Mouse (Mus musculus): ENCODE measurements at regions not wholly inside any gene's neighbourhood (a gene's known extent, or its start where the extent isn't known, plus 50 kb on each side); places are given as distances from the start of the nearest gene placed in this dataset.

- Histone ChIP-seq H3K4me3 (ENCODE audit: insufficient read depth, low read depth, low read length) (no peak overlapping the region), H3K36me3 (ENCODE audit: control insufficient read depth, insufficient read depth, low read length) (no peaks in the 10 kb centered on the region), H3K4me1 (ENCODE audit: control insufficient read depth, insufficient read depth, low read length) (peaks cover 4% of the 10 kb centered on the region), H3K79me2 (ENCODE audit: control insufficient read depth, insufficient read depth, low read length) (no peaks in the 10 kb centered on the region), H3K27ac (replicated peaks; ENCODE audit: insufficient read depth, low read depth, low read length) (no peak overlapping the region), H3K9ac (ENCODE audit: low read depth, low read length) (no peak overlapping the region), H3K27me3 (ENCODE audit: control insufficient read depth, insufficient read depth, low read length) (no peaks in the 10 kb centered on the region)
- 97% methylated on average over 1 of the region's 1 CpGs for WGBS
- no peak for TF ChIP-seq POLR2A (IDR thresholded peaks at IDR 0.05; ENCODE audit: extremely low read depth, insufficient read depth, low read length)
- no peak for TF ChIP-seq CTCF (IDR thresholded peaks at IDR 0.05; ENCODE audit: low read depth, low read length)
- DNase-seq (ENCODE audit: extremely low read depth, low read depth, low spot score): no peak
Observed at GRCm38 (mm10) chr4:105945921-105946320, 156.3 kb downstream of the Gm12728 start.

GRCm38 (mm10) chr4:105948326-105948725, 158.7 kb downstream of the Gm12728 start:
- no peak for DNase-seq (ENCODE audit: extremely low read depth, low read depth, low spot score)
- no peak overlapping the region for H3K9ac ChIP-seq (ENCODE audit: low read depth, low read length)
- 86% methylated on average over 5 of the region's 5 CpGs for WGBS
- no peaks in the 10 kb centered on the region for H3K36me3 ChIP-seq (ENCODE audit: control insufficient read depth, insufficient read depth, low read length)
- H3K4me1 ChIP-seq (ENCODE audit: control insufficient read depth, insufficient read depth, low read length): peaks cover 3% of the 10 kb centered on the region
- H3K4me3 ChIP-seq (ENCODE audit: insufficient read depth, low read depth, low read length): no peak overlapping the region
- TF ChIP-seq CTCF (IDR thresholded peaks at IDR 0.05; ENCODE audit: low read depth, low read length) (no peak), POLR2A (IDR thresholded peaks at IDR 0.05; ENCODE audit: extremely low read depth, insufficient read depth, low read length) (no peak)
- H3K27ac ChIP-seq (replicated peaks; ENCODE audit: insufficient read depth, low read depth, low read length): no peak overlapping the region
- H3K79me2 ChIP-seq (ENCODE audit: control insufficient read depth, insufficient read depth, low read length): no peaks in the 10 kb centered on the region
- no peaks in the 10 kb centered on the region for H3K27me3 ChIP-seq (ENCODE audit: control insufficient read depth, insufficient read depth, low read length)

- H3K4me3 ChIP-seq (ENCODE audit: insufficient read depth, low read depth, low read length): no peak overlapping the region
- no peaks in the 10 kb centered on the region for H3K79me2 ChIP-seq (ENCODE audit: control insufficient read depth, insufficient read depth, low read length)
- no peak for DNase-seq (ENCODE audit: extremely low read depth, low read depth, low spot score)
- no peaks in the 10 kb centered on the region for H3K36me3 ChIP-seq (ENCODE audit: control insufficient read depth, insufficient read depth, low read length)
- no peak for TF ChIP-seq POLR2A (IDR thresholded peaks at IDR 0.05; ENCODE audit: extremely low read depth, insufficient read depth, low read length)
- no peak for TF ChIP-seq CTCF (IDR thresholded peaks at IDR 0.05; ENCODE audit: low read depth, low read length)
- no peak overlapping the region for H3K9ac ChIP-seq (ENCODE audit: low read depth, low read length)
- WGBS: 72% methylated on average over 3 of the region's 3 CpGs
- H3K4me1 ChIP-seq (ENCODE audit: control insufficient read depth, insufficient read depth, low read length): no peaks in the 10 kb centered on the region
- H3K27me3 ChIP-seq (ENCODE audit: control insufficient read depth, insufficient read depth, low read length): no peaks in the 10 kb centered on the region
- H3K27ac ChIP-seq (replicated peaks; ENCODE audit: insufficient read depth, low read depth, low read length): no peak overlapping the region
Observed at GRCm38 (mm10) chr4:105952406-105952805, 162.7 kb downstream of the Gm12728 start.

- Histone ChIP-seq H3K4me3 (ENCODE audit: insufficient read depth, low read depth, low read length) (no peak overlapping the region), H3K9ac (ENCODE audit: low read depth, low read length) (no peak overlapping the region), H3K27me3 (ENCODE audit: control insufficient read depth, insufficient read depth, low read length) (no peaks in the 10 kb centered on the region), H3K79me2 (ENCODE audit: control insufficient read depth, insufficient read depth, low read length) (no peaks in the 10 kb centered on the region), H3K36me3 (ENCODE audit: control insufficient read depth, insufficient read depth, low read length) (no peaks in the 10 kb centered on the region), H3K27ac (replicated peaks; ENCODE audit: insufficient read depth, low read depth, low read length) (no peak overlapping the region), H3K4me1 (ENCODE audit: control insufficient read depth, insufficient read depth, low read length) (no peaks in the 10 kb centered on the region)
- no peak for DNase-seq (ENCODE audit: extremely low read depth, low read depth, low spot score)
- 88% methylated on average over 2 of the region's 2 CpGs for WGBS
- no peak for TF ChIP-seq POLR2A (IDR thresholded peaks at IDR 0.05; ENCODE audit: extremely low read depth, insufficient read depth, low read length)
- TF ChIP-seq CTCF (IDR thresholded peaks at IDR 0.05; ENCODE audit: low read depth, low read length): no peak
Observed at GRCm38 (mm10) chr4:105956516-105956915, 166.8 kb downstream of the Gm12728 start.

GRCm38 (mm10) chr4:105958331-105958730, 168.7 kb downstream of the Gm12728 start:
- WGBS: 93% methylated on average over 5 of the region's 5 CpGs
- no peak for DNase-seq (ENCODE audit: extremely low read depth, low read depth, low spot score)
- TF ChIP-seq CTCF (IDR thresholded peaks at IDR 0.05; ENCODE audit: low read depth, low read length) (no peak), POLR2A (IDR thresholded peaks at IDR 0.05; ENCODE audit: extremely low read depth, insufficient read depth, low read length) (no peak)
- H3K4me3 ChIP-seq (ENCODE audit: insufficient read depth, low read depth, low read length): no peak overlapping the region
- no peaks in the 10 kb centered on the region for H3K27me3 ChIP-seq (ENCODE audit: control insufficient read depth, insufficient read depth, low read length)
- no peaks in the 10 kb centered on the region for H3K4me1 ChIP-seq (ENCODE audit: control insufficient read depth, insufficient read depth, low read length)
- no peaks in the 10 kb centered on the region for H3K79me2 ChIP-seq (ENCODE audit: control insufficient read depth, insufficient read depth, low read length)
- H3K27ac ChIP-seq (replicated peaks; ENCODE audit: insufficient read depth, low read depth, low read length): no peak overlapping the region
- no peak overlapping the region for H3K9ac ChIP-seq (ENCODE audit: low read depth, low read length)
- H3K36me3 ChIP-seq (ENCODE audit: control insufficient read depth, insufficient read depth, low read length): no peaks in the 10 kb centered on the region

- Histone ChIP-seq H3K4me1 (ENCODE audit: control insufficient read depth, insufficient read depth, low read length) (no peaks in the 10 kb centered on the region), H3K27me3 (ENCODE audit: control insufficient read depth, insufficient read depth, low read length) (no peaks in the 10 kb centered on the region), H3K27ac (replicated peaks; ENCODE audit: insufficient read depth, low read depth, low read length) (no peak overlapping the region), H3K79me2 (ENCODE audit: control insufficient read depth, insufficient read depth, low read length) (no peaks in the 10 kb centered on the region), H3K4me3 (ENCODE audit: insufficient read depth, low read depth, low read length) (no peak overlapping the region), H3K36me3 (ENCODE audit: control insufficient read depth, insufficient read depth, low read length) (no peaks in the 10 kb centered on the region), H3K9ac (ENCODE audit: low read depth, low read length) (no peak overlapping the region)
- 55% methylated on average over 8 of the region's 8 CpGs for WGBS
- no peak for DNase-seq (ENCODE audit: extremely low read depth, low read depth, low spot score)
- TF ChIP-seq CTCF (IDR thresholded peaks at IDR 0.05; ENCODE audit: low read depth, low read length): no peak
- TF ChIP-seq POLR2A (IDR thresholded peaks at IDR 0.05; ENCODE audit: extremely low read depth, insufficient read depth, low read length): no peak
Observed at GRCm38 (mm10) chr4:105961686-105962360, 172.2 kb downstream of the Gm12728 start.
